Mouse (Mus musculus) hindbrain, embryonic 11.5 days (tissue): ENCODE measurements around the gene Olfr49. TPM values are rescaled to one million over a fixed set of nuclear protein-coding genes. Genes with fewer than 3 reads are reported as not detected.

Experiments
- ATAC-seq: fragments of 200-750 bp; cut with Nextera tagmentation; 2 replicates; pipeline ENCODE4 v1.8.0; 2017; ENCODE audit warnings: mild to moderate bottlenecking, moderate TSS enrichment, moderate library complexity; ENCODE audit not compliant: low FRiP score
- DNase-seq: peaks from one replicate; pipeline ENCODE4 v3.0.0-alpha.2; 2015; ENCODE audit warnings: low spot score
- H3K27ac ChIP-seq: fragments of 300-500 bp; sonication (generic); 2 replicates; pipeline ENCODE4 v1.5.1; 2014; ENCODE audit warnings: mild to moderate bottlenecking, low read depth, low read length
- H3K27me3 ChIP-seq: fragments of 300-500 bp; sonication (generic); 2 replicates; pipeline ENCODE4 v1.6.1; 2014; ENCODE audit warnings: mild to moderate bottlenecking, low read length, moderate library complexity, mixed read lengths; ENCODE audit not compliant: control insufficient read depth, insufficient read depth
- H3K36me3 ChIP-seq: fragments of 300-500 bp; sonication (generic); 2 replicates; pipeline ENCODE4 v1.6.1; 2014; ENCODE audit warnings: mild to moderate bottlenecking, low read length, moderate library complexity, mixed read lengths; ENCODE audit not compliant: control insufficient read depth, insufficient read depth
- H3K4me1 ChIP-seq: fragments of 300-500 bp; sonication (generic); replicated peaks from 2 replicates; pipeline ENCODE4 v1.6.1; 2014; ENCODE audit warnings: low read length, mixed read lengths; ENCODE audit not compliant: control insufficient read depth, insufficient read depth
- H3K4me2 ChIP-seq: fragments of 300-500 bp; sonication (generic); replicated peaks from 2 replicates; pipeline ENCODE4 v1.6.1; 2014; ENCODE audit warnings: mild to moderate bottlenecking, low read depth, low read length
- H3K4me3 ChIP-seq: fragments of 300-500 bp; sonication (generic); 2 replicates; pipeline ENCODE4 v1.5.1; 2014; ENCODE audit warnings: low read depth, low read length
- H3K9ac ChIP-seq: fragments of 300-500 bp; sonication (generic); 2 replicates; pipeline ENCODE4 v1.6.1; 2014; ENCODE audit warnings: low read depth, low read length
- H3K9me3 ChIP-seq: fragments of 300-500 bp; sonication (generic); 2 replicates; pipeline ENCODE4 v1.6.1; 2016; ENCODE audit warnings: low read length; ENCODE audit not compliant: control insufficient read depth
- WGBS: fragments of 180-500 bp; shearing (Covaris S2); extraction: QIAGEN DNeasy Blood & Tissue Kit; methylation state at CpG from one replicate; pipeline ENCODE4 v1.1.7; 2014; 5-methylcytosine and 5-hydroxymethylcytosine counted together
- polyA plus RNA-seq: library from polyadenylated mRNA; unstranded; fragments of >200 nt; fragmentation: Nextera tagmentation; extraction: Ambion mirVana; gene quantifications from 2 replicates; pipeline ENCODE4 v1.2.1, GENCODE M21; 2014

Olfr49 gene
- polyA plus RNA-seq, 1 experiment from 2014 or later = not detected

DNA sequence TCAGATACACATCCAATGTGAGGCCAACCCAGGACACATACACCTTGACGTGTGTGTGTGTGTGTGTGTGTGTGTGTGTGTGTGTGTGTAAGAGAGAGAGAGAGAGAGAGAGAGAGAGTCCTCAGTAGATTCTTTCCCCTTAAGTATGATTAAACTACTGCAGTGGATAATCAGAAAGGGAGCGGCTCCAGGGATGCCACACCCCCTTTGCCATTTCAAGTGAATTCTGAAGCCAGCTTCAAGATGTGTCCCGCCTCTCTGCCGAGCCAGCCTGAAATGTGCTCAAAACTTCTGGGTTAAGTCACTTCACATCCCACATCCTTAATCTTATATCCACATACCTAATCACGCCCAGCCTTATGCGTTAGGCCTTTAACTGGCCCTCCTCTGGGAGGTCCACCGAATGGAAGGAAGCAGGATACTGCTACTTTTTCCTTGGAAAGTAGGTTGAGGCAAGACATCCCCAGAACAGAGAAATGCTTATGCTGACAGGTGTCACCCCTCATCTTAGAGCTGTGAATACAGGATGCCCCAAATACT, 26.5 kb downstream of the Olfr49 start:
- Histone ChIP-seq H3K36me3 (no peaks in the 10 kb centered on the region), H3K4me3 (no peak overlapping the region), H3K4me1 (no peaks in the 10 kb centered on the region), H3K27me3 (no peaks in the 10 kb centered on the region), H3K9me3 (no peaks in the 10 kb centered on the region), H3K4me2 (no peak overlapping the region), H3K27ac (no peak overlapping the region), H3K9ac (no peak overlapping the region)
- DNase-seq (no peak), ATAC-seq (no peak)
- 76% methylated on average over 7 of the region's 7 CpGs for WGBS

DNA sequence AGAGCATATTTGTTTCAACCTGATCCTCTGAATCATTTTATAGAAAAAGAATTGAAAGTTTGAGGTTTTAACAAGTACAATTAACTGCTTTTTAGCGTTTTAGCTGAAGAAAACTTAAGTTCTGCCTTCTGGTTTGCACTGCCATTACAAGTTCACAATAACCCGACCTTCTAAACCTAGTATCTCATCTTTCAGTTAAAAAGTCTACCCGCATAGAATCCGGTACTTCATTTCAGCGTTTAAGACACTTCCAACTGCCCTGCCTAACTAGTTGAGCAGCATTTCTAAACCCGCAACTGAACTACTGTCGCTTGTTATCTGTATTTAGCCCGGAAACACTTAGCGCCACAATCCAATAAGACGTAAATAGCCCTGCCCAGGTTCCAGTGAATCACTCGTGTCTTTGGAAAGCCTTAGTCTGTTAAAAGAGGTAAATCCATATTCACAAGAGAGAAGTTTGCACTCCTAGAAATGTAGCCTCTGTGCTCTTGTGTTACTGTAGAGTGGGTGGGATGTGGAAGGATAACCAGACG, 30.0 kb downstream of the Olfr49 start:
- no peaks in the 10 kb centered on the region for H3K4me1 ChIP-seq
- peak overlapping the region; percentile 73 for H3K4me3 ChIP-seq
- no peak for ATAC-seq
- DNase-seq = no peak
- H3K36me3 ChIP-seq = no peaks in the 10 kb centered on the region
- no peaks in the 10 kb centered on the region for H3K27me3 ChIP-seq
- H3K9me3 ChIP-seq = no peaks in the 10 kb centered on the region
- 70% methylated on average over 12 of the region's 12 CpGs for WGBS
- no peak overlapping the region for H3K9ac ChIP-seq
- H3K27ac ChIP-seq = no peak overlapping the region
- peak overlapping the region; percentile 36; the same call in 1 of the 2 replicates for H3K4me2 ChIP-seq

DNA sequence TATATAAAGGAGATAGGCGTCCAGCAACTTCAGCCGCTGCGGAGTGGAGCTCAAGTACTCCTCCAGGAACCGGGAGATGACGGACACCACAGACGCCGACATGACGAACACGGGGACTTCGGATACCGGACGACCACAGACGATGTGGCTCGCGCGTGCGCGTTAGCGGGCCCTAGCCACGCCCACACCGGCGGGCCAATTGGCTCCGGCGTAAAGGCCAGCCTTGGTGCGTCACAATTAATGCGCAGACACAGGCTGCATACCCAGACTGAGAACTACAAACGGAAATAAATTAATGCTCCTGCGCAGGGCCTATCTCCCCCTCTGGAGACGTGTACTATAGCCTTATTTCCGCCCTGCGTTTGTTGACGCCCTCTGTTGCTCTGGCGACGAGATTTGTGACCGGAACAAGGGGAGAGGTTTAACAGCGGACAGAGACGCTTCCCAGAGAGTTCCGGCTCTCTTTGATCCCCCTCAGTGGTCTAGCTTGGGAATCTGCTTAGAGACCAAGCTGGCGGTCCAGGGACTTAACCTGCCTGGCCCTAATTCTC, 30.9 kb downstream of the Olfr49 start, which contains the start of the genes Dad1 and Abhd4:
Gene Dad1 (minus strand): TSS at position 364 of the 551 bp plus-strand sequence.
Gene Abhd4 (plus strand): TSS at position 448 of the 551 bp plus-strand sequence.
- under 1% methylated on average over 39 of the region's 39 CpGs for WGBS
- no peaks in the 10 kb centered on the region for H3K4me1 ChIP-seq
- no peaks in the 10 kb centered on the region for H3K9me3 ChIP-seq
- H3K4me2 ChIP-seq = peak within 1 kb of the TSS; percentile 70
- H3K4me3 ChIP-seq = peak within 1 kb of the TSS; percentile 73
- DNase-seq (peak; percentile 97), ATAC-seq (peak; percentile 100)
- H3K36me3 ChIP-seq = no peaks in the 10 kb centered on the region
- H3K9ac ChIP-seq = peak within 1 kb of the TSS; percentile 63
- H3K27me3 ChIP-seq = no peaks in the 10 kb centered on the region
- H3K27ac ChIP-seq = peak within 1 kb of the TSS; percentile 69

DNA sequence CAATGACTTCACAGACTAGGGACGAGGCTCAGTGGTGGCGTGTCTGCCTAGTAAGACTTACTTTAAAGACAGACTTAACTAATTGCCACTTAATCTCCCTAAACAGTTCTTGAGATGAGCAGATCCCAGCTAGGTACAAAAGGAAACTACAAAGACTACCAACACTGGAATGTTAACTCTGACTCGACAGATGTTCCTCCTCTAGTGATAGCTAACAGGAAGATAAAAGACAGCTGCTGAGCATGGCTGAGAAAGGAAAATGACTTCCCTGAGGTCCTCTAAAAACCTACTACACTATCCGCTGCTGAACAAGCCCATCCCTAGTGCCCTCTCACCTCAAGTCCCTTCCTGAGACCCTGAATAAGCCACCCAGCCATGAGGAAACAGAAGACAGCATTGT, 34.6 kb downstream of the Olfr49 start:
- Histone ChIP-seq H3K27ac (no peak overlapping the region), H3K36me3 (no peaks in the 10 kb centered on the region; the same call in 1 of the 2 replicates), H3K9ac (no peak overlapping the region), H3K4me3 (no peak overlapping the region), H3K27me3 (no peaks in the 10 kb centered on the region), H3K4me1 (no peaks in the 10 kb centered on the region), H3K4me2 (no peak overlapping the region), H3K9me3 (no peaks in the 10 kb centered on the region)
- ATAC-seq = no peak
- no peak for DNase-seq
- whole genome bisulfite sequencing = 87% methylated on average over 4 of the region's 4 CpGs

DNA sequence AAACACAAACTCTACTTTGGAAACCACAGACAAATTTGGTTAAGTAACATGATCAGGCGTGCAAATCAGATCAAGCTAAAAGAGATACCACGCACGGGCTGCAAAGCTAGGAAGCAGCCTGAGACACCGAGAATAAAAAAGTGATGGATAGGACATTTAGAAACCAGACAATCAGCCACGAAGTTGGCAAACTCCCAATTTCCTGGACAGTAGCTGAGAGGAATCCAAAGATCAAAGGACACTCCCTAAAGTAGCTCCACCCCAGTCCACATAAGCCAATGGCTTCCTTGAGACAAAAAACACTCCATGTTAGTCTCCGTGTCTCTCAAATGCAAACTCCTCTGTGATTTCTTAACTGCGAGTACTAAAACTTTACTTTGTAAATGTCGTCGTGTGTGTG, 35.4 kb downstream of the Olfr49 start:
- ATAC-seq (no peak), DNase-seq (no peak)
- Histone ChIP-seq H3K4me1 (no peaks in the 10 kb centered on the region), H3K27ac (no peak overlapping the region), H3K4me3 (no peak overlapping the region), H3K9me3 (no peaks in the 10 kb centered on the region), H3K4me2 (no peak overlapping the region), H3K27me3 (no peaks in the 10 kb centered on the region), H3K36me3 (no peaks in the 10 kb centered on the region; the same call in 1 of the 2 replicates), H3K9ac (no peak overlapping the region)
- 67% methylated on average over 9 of the region's 9 CpGs for WGBS

DNA sequence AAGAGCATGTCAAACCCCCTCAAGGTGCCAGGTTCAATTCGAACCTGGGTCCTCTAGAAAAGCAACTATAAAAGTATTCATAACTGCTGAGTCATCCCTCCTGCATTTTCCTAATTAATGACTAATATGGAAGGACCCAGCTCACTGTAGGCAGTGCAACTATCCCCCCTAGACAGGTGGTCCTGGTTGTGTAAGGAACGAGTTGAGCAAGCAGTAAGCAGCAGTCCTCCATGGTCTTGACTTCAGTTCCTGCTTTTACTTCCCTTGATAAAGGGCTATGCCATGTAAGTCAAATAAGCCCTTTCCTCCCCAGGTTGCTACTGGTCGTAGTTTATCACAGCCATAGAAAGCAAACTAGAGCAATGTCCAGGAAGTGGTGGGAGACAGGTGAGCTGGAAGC, 38.5 kb downstream of the Olfr49 start:
- Histone ChIP-seq H3K9me3 (no peaks in the 10 kb centered on the region), H3K27ac (no peak overlapping the region), H3K9ac (no peak overlapping the region), H3K4me2 (no peak overlapping the region), H3K27me3 (no peaks in the 10 kb centered on the region), H3K4me3 (no peak overlapping the region), H3K4me1 (no peaks in the 10 kb centered on the region), H3K36me3 (peaks cover 14% of the 10 kb centered on the region)
- no peak for ATAC-seq
- no peak for DNase-seq
- WGBS = 97% methylated on average over 3 of the region's 3 CpGs

DNA sequence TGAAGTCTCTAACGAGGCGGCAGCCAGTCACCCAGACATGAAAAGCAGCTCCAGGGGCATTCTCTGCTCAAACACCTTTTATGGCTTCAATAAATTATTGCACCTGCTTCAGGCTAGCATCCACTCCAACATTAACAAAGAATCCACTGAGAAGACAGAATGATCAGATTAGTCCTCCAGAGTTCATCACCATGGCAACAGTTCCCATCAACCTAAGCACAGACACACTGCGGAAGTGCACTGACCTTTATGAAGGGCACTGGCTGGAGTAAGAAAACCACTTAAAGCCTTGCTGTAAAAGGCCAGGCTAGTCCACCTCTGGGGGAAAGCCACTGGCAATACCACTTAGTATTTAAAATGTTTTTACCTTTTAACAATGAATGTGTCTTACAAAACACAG, 40.6 kb downstream of the Olfr49 start:
- ATAC-seq = no peak
- H3K36me3 ChIP-seq = peaks cover 14% of the 10 kb centered on the region

DNA sequence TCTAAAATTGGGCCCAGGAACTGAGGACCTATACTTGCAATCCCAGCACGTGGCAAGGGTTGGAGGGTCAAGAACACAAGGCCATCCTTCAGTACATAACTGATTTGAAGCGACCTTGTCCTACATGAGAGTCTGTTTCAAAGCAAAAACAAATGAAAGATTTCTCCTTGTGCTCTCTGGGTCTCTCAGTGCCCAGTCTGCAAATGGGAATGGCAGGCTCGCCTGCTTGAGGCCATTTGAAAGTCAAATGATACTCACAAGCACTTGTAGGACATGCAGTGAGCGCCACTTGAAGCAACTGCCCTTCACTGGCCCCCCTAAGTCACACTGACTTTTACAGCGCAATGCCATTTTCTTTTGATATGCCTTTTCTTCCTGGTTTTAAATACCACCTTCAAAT, 44.2 kb downstream of the Olfr49 start:
- no peak for ATAC-seq
- WGBS = 89% methylated on average over 5 of the region's 5 CpGs
- Histone ChIP-seq H3K27me3 (no peaks in the 10 kb centered on the region), H3K27ac (no peak overlapping the region), H3K9me3 (no peaks in the 10 kb centered on the region), H3K9ac (no peak overlapping the region), H3K36me3 (peaks cover 14% of the 10 kb centered on the region), H3K4me2 (no peak overlapping the region), H3K4me3 (no peak overlapping the region), H3K4me1 (no peaks in the 10 kb centered on the region)
- DNase-seq = no peak

More for the DNA sequence above, 40.6 kb downstream of the Olfr49 start:
- H3K9me3 ChIP-seq = no peaks in the 10 kb centered on the region
- H3K9ac ChIP-seq = no peak overlapping the region
- no peaks in the 10 kb centered on the region for H3K4me1 ChIP-seq
- H3K27ac ChIP-seq = peak overlapping the region; percentile 31; the same call in 1 of the 2 replicates
- DNase-seq = no peak
- no peak overlapping the region for H3K4me3 ChIP-seq
- 66% methylated on average over 3 of the region's 3 CpGs for WGBS
- H3K4me2 ChIP-seq = no peak overlapping the region
- H3K27me3 ChIP-seq = no peaks in the 10 kb centered on the region
